In the genomic region with DNA sequence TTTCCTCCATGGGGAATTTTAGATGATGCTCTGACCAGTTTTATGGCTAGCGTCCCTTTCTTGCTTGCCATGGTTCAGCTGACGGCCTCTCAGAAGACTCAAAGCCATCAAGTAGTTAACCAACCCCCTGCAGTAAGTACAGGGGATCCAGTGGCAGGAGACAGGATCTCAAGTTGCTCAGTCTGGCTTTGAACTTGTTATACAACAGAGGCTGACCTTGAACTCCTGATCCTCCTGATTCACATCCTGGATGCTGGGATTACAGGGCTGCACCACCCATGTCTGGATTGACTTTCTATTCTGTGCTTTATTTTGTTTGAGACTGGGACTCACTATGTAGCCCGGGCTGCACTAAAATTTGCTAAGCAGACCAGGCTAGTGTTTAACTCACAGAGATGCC, we compare ENCODE assay signal across 22 mouse cellular contexts.
"Had no signal": no experiment of that assay in that cellular context is flagged by ENCODE, and none has a peak within 500 bp of the region (broad histone marks: within the 10 kb centered on the region; RNA-seq: fewer than 3 reads in every experiment).

No protein-coding gene starts in this region.

- H3K4me2 ChIP-seq: lung, embryonic 15.5 days; midbrain, embryonic 11.5 days; midbrain, embryonic 13.5 days; midbrain, embryonic 15.5 days; neural tube, embryonic 13.5 days; neural tube, embryonic 15.5 days had no signal

- H3K4me3 ChIP-seq: lung, embryonic 15.5 days; megakaryocyte, embryonic 14.5 days; midbrain, embryonic 13.5 days; midbrain, embryonic 15.5 days; myocyte; neural tube, embryonic 13.5 days; neural tube, embryonic 15.5 days had no signal

- ATAC-seq: liver, postnatal 0 days; lung, postnatal 0 days; midbrain, embryonic 13.5 days; midbrain, embryonic 15.5 days had no signal

- H3K9ac ChIP-seq: liver, postnatal 0 days; lung, embryonic 15.5 days; midbrain, embryonic 13.5 days; midbrain, embryonic 15.5 days; neural tube, embryonic 13.5 days; neural tube, embryonic 15.5 days had no signal

- H3K36me3 ChIP-seq: lung, embryonic 15.5 days had no signal

- H3K27me3 ChIP-seq: lung, embryonic 15.5 days; midbrain, embryonic 13.5 days; midbrain, embryonic 15.5 days; neural tube, embryonic 13.5 days; neural tube, embryonic 15.5 days had no signal

- H3K9me3 ChIP-seq: lung, embryonic 15.5 days; midbrain, embryonic 15.5 days; neural tube, embryonic 15.5 days had no signal

- DNase-seq: liver, postnatal 0 days; lung, adult 2 months; lung, postnatal 14 days; lung, postnatal 36 days; retina, postnatal 1 day; right cerebral cortex, adult 18-20 months; right cerebral cortex, postnatal 25 days; right cerebral cortex, postnatal 4 days; spleen, adult 18-20 months; thymus, adult 18-20 months; thymus, postnatal 25 days; thymus, postnatal 4 days had no signal

- H3K27ac ChIP-seq: lung, embryonic 15.5 days; macrophage; midbrain, embryonic 13.5 days; midbrain, embryonic 15.5 days; neural tube, embryonic 13.5 days; neural tube, embryonic 15.5 days had no signal
